Mouse (Mus musculus): Measurements from ENCODE around the gene Limk2. TPM values are rescaled to one million over a fixed set of nuclear protein-coding genes. Genes with fewer than 3 reads are reported as not detected.
A peak's percentile ranks its signal among the peaks of the same experiment; 100 is the strongest.

Gene Limk2
- polyA plus RNA-seq (2015; fragmentation: Nextera tagmentation; extraction: Ambion mirVana), result 159 and 164 TPM in 2 replicates

DNA sequence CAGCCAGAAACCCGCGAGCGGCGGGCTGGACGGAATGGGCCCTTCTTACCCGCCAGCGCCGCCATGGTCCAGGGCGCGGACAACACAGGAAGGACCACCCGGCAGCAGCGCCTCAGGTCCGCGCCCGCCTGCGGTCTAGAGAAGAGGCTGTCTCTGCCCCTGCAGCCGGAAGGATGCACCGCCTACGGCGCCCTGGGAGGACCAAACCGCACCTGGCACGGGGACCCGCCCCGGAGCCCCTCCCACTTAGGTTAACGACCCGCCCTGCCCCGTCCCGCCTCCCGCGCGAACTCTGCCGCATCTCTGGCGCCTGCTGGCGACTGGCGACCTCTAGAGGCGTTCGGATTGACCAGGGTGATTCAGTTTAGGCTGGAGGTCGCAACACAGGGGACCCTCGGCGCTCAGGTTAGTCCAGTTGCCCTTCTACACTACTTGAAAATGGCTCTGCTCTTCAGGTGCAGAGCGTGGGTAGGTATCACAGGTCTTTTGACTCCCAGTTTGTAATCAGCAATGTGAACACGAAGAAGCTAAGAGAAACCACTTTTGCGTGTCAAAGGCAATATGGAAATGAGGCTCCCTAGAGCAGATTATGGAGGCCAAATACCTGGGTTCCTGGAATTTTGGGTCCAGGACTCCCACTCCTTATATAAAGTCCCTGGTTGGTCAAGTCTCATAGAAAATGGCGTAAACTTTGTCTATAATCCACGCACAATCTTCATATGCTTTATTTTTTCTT, at the start of gene Limk2:
Gene Limk2, minus strand, starts transcription at position 193 of the 736 bp plus-strand sequence.
- 3% methylated on average over 45 of the region's 45 CpGs for WGBS
- peak within 1 kb of the TSS; percentile 78 for H3K4me3 ChIP-seq (ENCODE audit: low read length)
- H3K36me3 ChIP-seq (ENCODE audit: control insufficient read depth, insufficient read depth, low read length), result 0 out of 2 replicates have a peak, but pooled peaks cover 3% of the 10 kb centered on the region
- no peaks in the 10 kb centered on the region for H3K9me3 ChIP-seq (ENCODE audit: control insufficient read depth, low read length)
- peak within 1 kb of the TSS; percentile 74 for H3K27ac ChIP-seq (ENCODE audit: low read depth, low read length)
- peaks cover 9% of the 10 kb centered on the region for H3K4me1 ChIP-seq (ENCODE audit: control insufficient read depth, insufficient read depth, low read depth, low read length)
- peak within 1 kb of the TSS; percentile 94 for H3K4me2 ChIP-seq (ENCODE audit: low read length)
- H3K9ac ChIP-seq (ENCODE audit: low read depth, low read length), result peak within 1 kb of the TSS; percentile 80
- H3K27me3 ChIP-seq (replicated peaks; ENCODE audit: control insufficient read depth, insufficient read depth, low read length), result no peaks in the 10 kb centered on the region
- ATAC-seq, result peak; percentile 92

GRCm38 (mm10) chr11:3458428-3459104, 49.6 kb upstream of the Limk2 start:
- H3K9ac ChIP-seq (ENCODE audit: low read depth, low read length), result no peak overlapping the region
- no peaks in the 10 kb centered on the region for H3K27me3 ChIP-seq (replicated peaks; ENCODE audit: control insufficient read depth, insufficient read depth, low read length)
- no peaks in the 10 kb centered on the region for H3K4me1 ChIP-seq (ENCODE audit: control insufficient read depth, insufficient read depth, low read depth, low read length)
- no peaks in the 10 kb centered on the region for H3K36me3 ChIP-seq (ENCODE audit: control insufficient read depth, insufficient read depth, low read length)
- no peak overlapping the region for H3K4me2 ChIP-seq (ENCODE audit: low read length)
- no peak overlapping the region for H3K4me3 ChIP-seq (ENCODE audit: low read length)
- H3K27ac ChIP-seq (ENCODE audit: low read depth, low read length), result no peak overlapping the region
- H3K9me3 ChIP-seq (ENCODE audit: control insufficient read depth, low read length), result no peaks in the 10 kb centered on the region
- no peak for ATAC-seq
- WGBS, result 80% methylated on average over 9 of the region's 13 CpGs

- Histone ChIP-seq H3K9me3 (ENCODE audit: control insufficient read depth, low read length) (no peaks in the 10 kb centered on the region), H3K36me3 (ENCODE audit: control insufficient read depth, insufficient read depth, low read length) (no peaks in the 10 kb centered on the region), H3K4me2 (ENCODE audit: low read length) (no peak overlapping the region), H3K27ac (ENCODE audit: low read depth, low read length) (no peak overlapping the region), H3K9ac (ENCODE audit: low read depth, low read length) (no peak overlapping the region), H3K4me1 (ENCODE audit: control insufficient read depth, insufficient read depth, low read depth, low read length) (peaks cover 4% of the 10 kb centered on the region), H3K4me3 (ENCODE audit: low read length) (no peak overlapping the region), H3K27me3 (replicated peaks; ENCODE audit: control insufficient read depth, insufficient read depth, low read length) (no peaks in the 10 kb centered on the region)
- no peak for ATAC-seq
- 16% methylated on average over 1 of the region's 1 CpGs for WGBS
Measured at GRCm38 (mm10) chr11:3456354-3456753, 47.4 kb upstream of the Limk2 start.

- no peak overlapping the region for H3K4me2 ChIP-seq (ENCODE audit: low read length)
- no peak overlapping the region for H3K4me3 ChIP-seq (ENCODE audit: low read length)
- peaks cover 14% of the 10 kb centered on the region for H3K4me1 ChIP-seq (ENCODE audit: control insufficient read depth, insufficient read depth, low read depth, low read length)
- ATAC-seq, result no peak
- 96% methylated on average over 3 of the region's 3 CpGs for WGBS
- H3K27ac ChIP-seq (ENCODE audit: low read depth, low read length), result no peak overlapping the region
- no peaks in the 10 kb centered on the region for H3K9me3 ChIP-seq (ENCODE audit: control insufficient read depth, low read length)
- no peaks in the 10 kb centered on the region for H3K27me3 ChIP-seq (replicated peaks; ENCODE audit: control insufficient read depth, insufficient read depth, low read length)
- H3K9ac ChIP-seq (ENCODE audit: low read depth, low read length), result no peak overlapping the region
- no peaks in the 10 kb centered on the region for H3K36me3 ChIP-seq (ENCODE audit: control insufficient read depth, insufficient read depth, low read length)
Measured at GRCm38 (mm10) chr11:3454506-3454905, 45.5 kb upstream of the Limk2 start.

- Histone ChIP-seq H3K36me3 (ENCODE audit: control insufficient read depth, insufficient read depth, low read length) (no peaks in the 10 kb centered on the region), H3K9me3 (ENCODE audit: control insufficient read depth, low read length) (no peaks in the 10 kb centered on the region), H3K4me3 (ENCODE audit: low read length) (peak overlapping the region; percentile 98), H3K4me1 (ENCODE audit: control insufficient read depth, insufficient read depth, low read depth, low read length) (peaks cover 14% of the 10 kb centered on the region), H3K27me3 (replicated peaks; ENCODE audit: control insufficient read depth, insufficient read depth, low read length) (no peaks in the 10 kb centered on the region), H3K4me2 (ENCODE audit: low read length) (peak overlapping the region; percentile 91), H3K27ac (ENCODE audit: low read depth, low read length) (no peak overlapping the region), H3K9ac (ENCODE audit: low read depth, low read length) (no peak overlapping the region)
- ATAC-seq, result no peak
- 75% methylated on average over 6 of the region's 6 CpGs for WGBS
Measured at GRCm38 (mm10) chr11:3453467-3453866, 44.5 kb upstream of the Limk2 start.

DNA sequence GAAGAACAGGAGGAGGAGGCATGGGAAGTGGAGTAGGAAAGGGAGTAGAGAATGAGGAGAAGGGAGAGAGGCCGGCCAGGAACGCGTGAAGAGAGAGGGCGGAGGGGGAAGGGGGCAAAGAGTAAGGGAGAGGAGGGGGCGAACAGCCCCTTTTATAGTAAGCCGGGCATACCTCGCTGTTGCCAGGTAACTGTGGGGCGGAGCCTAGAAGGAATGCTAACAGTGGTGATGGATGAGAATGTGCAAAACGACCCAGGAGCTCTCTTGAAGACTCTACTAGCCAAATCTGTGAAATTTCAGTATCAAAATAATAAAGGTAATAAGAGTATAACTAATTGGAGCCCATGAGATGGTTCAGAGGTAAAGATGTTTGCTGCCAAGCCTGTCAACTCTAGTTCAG, 43.8 kb upstream of the Limk2 start:
- H3K36me3 ChIP-seq (ENCODE audit: control insufficient read depth, insufficient read depth, low read length), result no peaks in the 10 kb centered on the region
- H3K27me3 ChIP-seq (replicated peaks; ENCODE audit: control insufficient read depth, insufficient read depth, low read length), result no peaks in the 10 kb centered on the region
- no peaks in the 10 kb centered on the region for H3K9me3 ChIP-seq (ENCODE audit: control insufficient read depth, low read length)
- peak overlapping the region; percentile 95 for H3K27ac ChIP-seq (ENCODE audit: low read depth, low read length)
- peaks cover 14% of the 10 kb centered on the region for H3K4me1 ChIP-seq (ENCODE audit: control insufficient read depth, insufficient read depth, low read depth, low read length)
- H3K9ac ChIP-seq (ENCODE audit: low read depth, low read length), result peak overlapping the region; percentile 93
- H3K4me2 ChIP-seq (ENCODE audit: low read length), result peak overlapping the region; percentile 91
- peak; percentile 40 for ATAC-seq
- peak overlapping the region; percentile 98 for H3K4me3 ChIP-seq (ENCODE audit: low read length)
- 1% methylated on average over 9 of the region's 9 CpGs for WGBS

- H3K4me2 ChIP-seq (ENCODE audit: low read length), result peak within 1 kb of the TSS; percentile 91
- peak within 1 kb of the TSS; percentile 93 for H3K9ac ChIP-seq (ENCODE audit: low read depth, low read length)
- WGBS, result under 1% methylated on average over 45 of the region's 45 CpGs
Measured at GRCm38 (mm10) chr11:3452167-3452639, 43.2 kb upstream of the Limk2 start, which contains the start of gene Rnf185. Rnf185 (minus strand) TSS chr11:3452363.

DNA sequence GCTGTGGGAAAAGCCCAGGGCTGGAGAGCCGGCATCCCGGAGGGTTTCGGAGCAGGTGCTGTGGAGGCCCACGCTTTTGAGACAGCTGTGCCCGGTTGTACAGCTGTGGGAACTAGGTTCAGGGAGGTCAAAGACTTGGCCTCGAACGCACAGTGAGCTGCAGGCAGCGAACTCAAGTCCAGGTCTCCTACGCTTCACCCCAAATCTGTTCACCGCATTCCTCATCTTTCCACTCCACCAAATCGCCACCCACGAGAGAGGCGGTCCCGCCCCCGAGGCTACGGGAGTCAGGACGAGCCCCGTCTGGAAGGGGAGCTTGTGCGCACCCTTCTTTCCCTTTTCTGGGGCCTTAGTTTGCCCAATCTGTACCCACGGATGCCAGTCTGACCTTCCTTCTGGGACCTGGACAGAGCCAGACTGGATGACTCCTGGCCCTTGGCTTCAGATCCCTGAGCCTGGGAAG, 42.7 kb upstream of the Limk2 start:
- WGBS, result 0% methylated on average over 20 of the region's 20 CpGs
- H3K27me3 ChIP-seq (replicated peaks; ENCODE audit: control insufficient read depth, insufficient read depth, low read length), result no peaks in the 10 kb centered on the region
- H3K4me2 ChIP-seq (ENCODE audit: low read length), result peak overlapping the region; percentile 84
- no peaks in the 10 kb centered on the region for H3K9me3 ChIP-seq (ENCODE audit: control insufficient read depth, low read length)
- peak overlapping the region; percentile 98 for H3K4me3 ChIP-seq (ENCODE audit: low read length)
- peak overlapping the region; percentile 93 for H3K9ac ChIP-seq (ENCODE audit: low read depth, low read length)
- ATAC-seq, result peak; percentile 28
- peaks cover 14% of the 10 kb centered on the region for H3K4me1 ChIP-seq (ENCODE audit: control insufficient read depth, insufficient read depth, low read depth, low read length)
- H3K36me3 ChIP-seq (ENCODE audit: control insufficient read depth, insufficient read depth, low read length), result no peaks in the 10 kb centered on the region
- peak overlapping the region; percentile 95 for H3K27ac ChIP-seq (ENCODE audit: low read depth, low read length)

More at GRCm38 (mm10) chr11:3452167-3452639, 43.2 kb upstream of the Limk2 start, which contains the start of gene Rnf185:
- peak; percentile 98 for ATAC-seq
- Histone ChIP-seq H3K36me3 (ENCODE audit: control insufficient read depth, insufficient read depth, low read length) (no peaks in the 10 kb centered on the region), H3K9me3 (ENCODE audit: control insufficient read depth, low read length) (no peaks in the 10 kb centered on the region), H3K27ac (ENCODE audit: low read depth, low read length) (peak within 1 kb of the TSS; percentile 95), H3K27me3 (replicated peaks; ENCODE audit: control insufficient read depth, insufficient read depth, low read length) (no peaks in the 10 kb centered on the region), H3K4me1 (ENCODE audit: control insufficient read depth, insufficient read depth, low read depth, low read length) (peaks cover 14% of the 10 kb centered on the region), H3K4me3 (ENCODE audit: low read length) (peak within 1 kb of the TSS; percentile 98)

- WGBS, result 91% methylated on average over 8 of the region's 8 CpGs
- Histone ChIP-seq H3K27ac (ENCODE audit: low read depth, low read length) (no peak overlapping the region), H3K4me1 (ENCODE audit: control insufficient read depth, insufficient read depth, low read depth, low read length) (0 out of 2 replicates have a peak, but pooled peaks cover 2% of the 10 kb centered on the region), H3K4me2 (ENCODE audit: low read length) (no peak overlapping the region), H3K9me3 (ENCODE audit: control insufficient read depth, low read length) (no peaks in the 10 kb centered on the region), H3K27me3 (replicated peaks; ENCODE audit: control insufficient read depth, insufficient read depth, low read length) (no peaks in the 10 kb centered on the region), H3K9ac (ENCODE audit: low read depth, low read length) (no peak overlapping the region), H3K36me3 (ENCODE audit: control insufficient read depth, insufficient read depth, low read length) (no peaks in the 10 kb centered on the region), H3K4me3 (ENCODE audit: low read length) (no peak overlapping the region)
- ATAC-seq, result no peak
Measured at GRCm38 (mm10) chr11:3444875-3445274, 35.9 kb upstream of the Limk2 start.
